Mouse (Mus musculus): ENCODE measurements at regions not wholly inside any gene's neighbourhood (a gene's known extent, or its start where the extent isn't known, plus 50 kb on each side); places are given as distances from the start of the nearest gene placed in this dataset.
"Not testable (repeated sequence)": the region's sequence is repeated elsewhere in the genome, so short reads cannot be mapped to it uniquely, and the experiment has no call there.

DNA sequence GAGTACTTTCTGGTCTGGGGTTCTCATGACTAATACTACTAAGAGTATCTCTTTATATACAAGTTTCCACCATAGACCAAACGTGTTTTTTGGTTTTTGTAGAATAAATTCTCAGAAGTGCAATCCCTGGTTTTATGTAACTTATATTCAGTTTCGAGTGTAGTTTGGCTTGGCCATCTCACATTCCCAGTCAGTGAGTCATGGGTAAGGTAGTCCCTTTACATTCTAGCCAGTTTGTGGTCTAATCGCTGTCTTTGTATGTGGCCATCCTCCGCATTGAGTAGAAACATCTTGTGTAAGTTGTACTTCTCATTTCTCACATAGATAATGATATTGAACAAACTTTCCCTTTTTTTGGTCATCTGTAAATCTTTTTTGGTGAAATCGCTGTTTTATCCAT lies 88.3 kb downstream of the Anxa5 start:
- no peak for DNase-seq (ENCODE audit: low spot score in 2 of 2)

DNA sequence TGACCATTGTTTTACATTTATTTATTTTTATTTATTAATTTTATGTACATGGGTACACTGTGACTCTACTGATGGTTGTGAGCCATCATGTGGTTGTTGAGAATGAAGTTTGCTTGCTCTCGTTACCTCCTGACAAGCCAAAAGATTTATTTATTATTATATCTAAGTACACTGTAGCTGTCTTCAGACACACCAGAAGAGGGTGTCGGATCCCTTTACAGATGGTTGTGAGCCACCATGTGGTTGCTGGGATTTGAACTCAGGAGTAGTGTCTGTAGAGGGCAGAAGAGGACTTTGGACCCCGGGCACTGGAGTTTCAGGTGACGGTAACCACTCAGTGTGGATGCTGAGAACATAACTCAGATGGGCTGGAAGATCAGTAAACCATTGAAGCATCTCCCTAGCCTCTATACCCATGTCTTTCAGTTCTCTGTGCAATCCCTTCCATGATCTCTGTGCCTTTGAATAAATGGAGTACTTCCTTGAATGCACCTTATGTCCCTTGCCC lies 92.2 kb downstream of the Anxa5 start:
- DNase-seq (ENCODE audit: low spot score in 2 of 2): no peak

DNA sequence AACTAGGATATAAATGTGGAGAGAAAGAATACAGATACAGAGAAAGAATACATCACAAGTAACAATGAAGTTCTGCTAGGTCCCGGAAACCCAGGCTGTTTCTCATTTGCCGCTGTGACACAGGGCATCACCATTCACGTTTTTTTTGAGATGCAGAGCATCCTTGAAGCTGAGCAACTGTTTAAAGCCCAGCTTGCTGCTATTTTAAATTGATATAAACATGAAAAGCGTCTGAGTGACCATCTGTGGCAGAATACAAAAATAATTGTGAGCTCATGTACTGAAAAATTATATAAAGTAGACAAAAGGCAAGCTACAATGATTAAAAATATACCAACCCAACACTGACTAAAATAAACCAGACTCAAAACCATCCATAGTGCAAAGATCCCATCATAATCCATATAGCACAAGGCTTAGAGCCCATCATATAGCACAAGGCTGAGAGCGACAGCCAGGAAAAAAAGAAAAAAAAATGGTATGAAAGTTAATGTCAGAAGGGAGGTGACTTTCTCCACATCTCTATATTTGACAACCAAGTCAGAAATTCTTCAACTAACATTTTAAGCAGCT lies 94.0 kb downstream of the Anxa5 start:
- DNase-seq (ENCODE audit: low spot score in 2 of 2): no peak

DNA sequence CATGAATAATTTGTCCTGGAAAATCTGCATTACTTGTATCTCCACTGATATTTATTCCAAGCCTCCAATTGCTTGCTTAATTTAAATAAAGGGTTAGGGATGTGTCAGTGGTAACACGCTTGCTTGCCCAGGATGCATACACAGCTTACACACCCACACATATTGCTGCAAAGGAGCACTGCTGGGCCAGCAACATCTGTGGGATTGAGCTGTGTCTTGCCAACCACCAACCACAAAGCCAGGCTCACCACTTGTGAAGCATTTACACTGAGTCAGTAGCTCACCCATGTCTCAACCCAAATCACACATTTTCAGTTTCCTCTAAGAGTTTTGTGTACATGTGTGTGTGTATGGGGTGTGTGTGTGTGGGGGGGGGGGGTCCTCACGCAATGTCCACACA lies 100.0 kb downstream of the Anxa5 start:
- DNase-seq (ENCODE audit: low spot score in 2 of 2): no peak

DNA sequence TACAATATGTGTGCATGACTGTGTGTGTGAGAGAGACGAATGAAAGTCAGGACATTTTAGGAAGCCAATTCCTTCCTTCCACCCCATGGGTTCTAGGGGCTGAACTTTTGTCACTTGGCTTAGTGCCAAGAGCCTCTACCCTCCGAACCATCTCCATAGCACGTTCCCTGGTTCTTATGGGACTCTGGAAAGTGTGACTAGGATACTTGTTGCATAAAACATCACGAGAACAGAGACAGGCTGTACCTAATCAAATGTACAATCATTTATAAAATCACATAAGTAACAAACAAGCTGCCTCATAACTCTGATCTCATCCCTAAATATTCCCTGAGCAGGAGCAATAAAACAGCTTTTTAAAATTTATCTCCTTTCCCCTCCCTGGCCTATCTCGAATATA lies 100.8 kb downstream of the Anxa5 start:
- DNase-seq (ENCODE audit: low spot score in 2 of 2): no peak

DNA sequence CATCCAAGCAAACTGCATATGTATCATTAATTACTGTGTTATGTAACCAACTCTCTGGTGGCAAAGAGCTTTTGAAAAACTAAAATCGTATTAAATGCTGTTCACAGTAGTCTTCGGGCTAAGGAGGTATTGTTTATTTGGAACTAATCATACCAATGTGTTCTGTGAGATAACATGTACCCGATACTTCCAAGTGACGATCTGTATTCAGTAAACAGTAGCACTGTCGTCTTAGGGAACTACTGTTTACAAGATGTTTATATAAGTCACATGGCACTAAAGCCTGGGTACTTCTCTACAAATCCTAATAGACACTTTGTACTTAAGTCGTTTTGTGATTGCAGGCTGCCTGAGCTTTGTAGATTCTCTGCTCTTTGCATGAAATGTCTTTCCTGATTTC lies 114.8 kb downstream of the Anxa5 start:
- DNase-seq (ENCODE audit: low spot score in 2 of 2): no peak

DNA sequence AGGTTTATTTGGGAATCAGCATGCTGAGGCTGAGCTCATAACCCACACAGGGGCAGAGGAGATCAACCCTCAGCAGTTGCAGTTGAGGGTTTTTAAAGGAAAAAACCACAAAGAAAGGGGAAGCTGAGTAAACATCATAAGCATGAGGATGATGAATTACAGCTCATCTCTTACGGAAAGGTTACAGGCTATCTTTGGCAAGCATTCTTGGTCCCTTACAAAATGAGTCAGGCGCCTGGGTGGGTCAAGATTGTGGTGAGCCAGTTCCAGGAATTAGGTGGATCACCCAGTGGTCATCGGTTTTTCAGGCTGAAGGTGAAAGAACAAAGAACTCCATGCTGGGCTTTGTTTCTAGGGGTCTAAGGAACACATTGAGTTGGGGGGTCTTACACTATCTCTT lies 121.5 kb downstream of the Anxa5 start:
- DNase-seq (ENCODE audit: low spot score in 2 of 2): not testable (repeated sequence)

DNA sequence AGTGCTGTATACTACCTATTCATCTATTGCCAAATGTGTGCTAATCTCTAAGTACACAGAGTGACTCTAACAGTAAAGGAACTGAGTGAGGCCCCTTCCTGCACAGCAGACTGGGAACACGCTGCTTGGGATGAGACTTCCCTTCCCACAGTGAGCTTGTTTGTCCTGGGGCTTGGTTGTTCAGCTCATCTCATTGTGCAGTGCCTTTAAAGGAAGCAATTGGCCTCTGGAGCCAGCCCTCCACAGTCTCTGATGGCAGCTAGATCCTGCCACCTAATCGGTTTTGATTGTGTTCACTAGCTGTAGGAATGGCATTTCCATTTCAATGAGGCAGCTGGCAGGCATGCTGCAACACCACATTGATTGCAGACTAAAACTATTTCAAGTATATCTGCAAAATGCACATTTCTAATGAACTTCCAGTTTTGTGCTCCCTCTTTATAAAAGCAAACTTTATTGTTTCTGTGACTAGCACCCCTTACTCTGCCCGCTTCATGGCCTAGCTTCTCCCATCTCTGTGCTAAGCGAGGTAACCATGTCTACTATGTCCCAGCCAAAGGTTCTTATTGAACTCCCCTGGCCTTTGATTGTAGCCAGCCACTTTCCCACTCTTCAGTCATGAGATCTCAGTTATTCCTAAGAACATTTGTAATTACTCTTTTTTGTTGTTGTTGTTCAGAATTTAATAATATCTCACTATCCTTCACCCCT lies 123.5 kb downstream of the Anxa5 start:
- DNase-seq (ENCODE audit: low spot score in 2 of 2): no peak

DNA sequence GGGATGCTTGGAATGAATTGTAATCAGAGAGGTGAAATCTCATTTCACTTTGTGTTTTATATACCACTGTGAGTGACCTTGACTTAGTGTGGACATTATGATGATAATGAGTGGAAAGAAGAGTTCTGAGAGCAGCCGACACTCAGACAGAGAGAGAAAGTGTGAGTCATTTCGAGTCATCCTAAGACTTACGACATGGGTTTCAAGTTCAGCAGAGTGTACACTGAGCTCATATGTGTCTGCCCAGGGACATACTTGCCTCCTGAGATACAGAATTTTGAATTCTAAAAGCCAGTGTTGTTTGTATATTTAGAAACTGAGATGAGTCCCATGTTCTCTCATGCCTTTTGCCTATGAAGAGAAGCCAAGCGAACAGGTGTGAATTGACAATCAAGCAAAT lies 126.6 kb downstream of the Anxa5 start:
- no peak for DNase-seq (ENCODE audit: low spot score in 2 of 2)

DNA sequence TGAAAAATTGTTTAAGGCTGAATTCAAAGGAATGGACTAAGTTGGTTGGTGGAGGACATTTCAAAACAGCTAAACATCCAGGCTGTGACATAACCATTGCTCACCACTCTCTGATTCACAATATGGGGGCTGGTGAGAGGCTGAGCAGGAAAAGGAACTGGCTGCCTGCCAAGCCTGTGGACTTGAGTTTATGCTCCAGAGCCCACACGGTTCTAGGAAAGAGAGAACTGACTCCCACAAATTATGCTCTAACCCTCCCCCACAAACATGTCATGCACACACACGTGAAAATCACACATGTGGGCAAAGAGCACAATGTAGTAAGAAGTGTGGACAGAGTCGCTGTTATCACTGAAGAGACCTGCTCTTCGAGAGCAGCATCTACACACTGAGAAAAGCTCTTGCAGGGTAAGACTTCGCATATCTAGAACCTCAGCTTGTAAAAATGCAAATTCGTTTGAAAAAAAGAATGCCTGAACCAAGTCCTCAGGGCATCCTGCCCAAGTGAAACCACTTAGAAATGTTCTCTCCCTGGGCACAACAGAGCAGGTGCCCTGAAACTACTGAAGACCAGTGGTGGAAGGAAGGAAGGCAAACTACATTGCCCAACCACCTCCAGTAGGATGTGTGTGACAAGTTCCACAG lies 118.9 kb upstream of the Qrfpr start:
- peak; percentile 29 to 57 for DNase-seq (ENCODE audit: low spot score in 2 of 2)

DNA sequence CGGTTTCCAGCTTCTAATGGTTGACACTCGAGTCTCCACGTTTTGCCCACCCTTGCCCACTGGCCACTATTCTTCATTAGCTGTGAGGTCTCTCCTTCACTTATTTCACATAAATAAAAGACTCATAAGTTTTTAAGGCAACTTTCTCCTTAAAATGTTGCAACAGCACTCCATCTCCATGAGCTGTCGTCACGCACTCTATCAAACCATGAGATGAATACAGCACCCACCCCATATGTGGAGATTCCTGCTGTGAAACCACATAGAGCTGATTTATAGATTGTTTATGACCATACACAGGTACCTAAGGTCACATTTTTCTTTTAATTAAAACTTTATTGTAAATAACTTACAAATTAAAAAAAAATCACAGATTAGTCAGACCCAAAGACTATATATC lies 117.5 kb upstream of the Qrfpr start:
- no peak for DNase-seq (ENCODE audit: low spot score in 2 of 2)

DNA sequence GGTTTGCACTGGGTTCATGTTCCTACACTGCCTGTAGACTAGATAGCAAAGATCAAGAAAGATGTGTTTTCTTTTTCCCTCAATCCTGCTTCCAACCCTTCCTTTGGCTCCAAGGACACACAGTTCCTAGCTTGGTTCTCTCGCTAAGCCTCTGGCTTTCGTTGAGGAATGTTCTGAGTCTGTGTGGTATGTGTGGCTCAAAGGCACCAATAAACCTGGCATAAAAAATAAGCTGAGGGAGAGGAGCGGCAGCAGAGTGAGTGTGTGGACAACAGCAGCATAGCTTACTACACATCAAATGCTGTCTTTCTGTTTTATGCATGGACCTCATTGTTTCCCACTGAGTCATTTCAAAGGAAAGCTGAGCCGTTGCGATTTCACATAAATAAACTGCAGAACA lies 112.2 kb upstream of the Qrfpr start:
- DNase-seq (ENCODE audit: low spot score in 2 of 2): no peak

DNA sequence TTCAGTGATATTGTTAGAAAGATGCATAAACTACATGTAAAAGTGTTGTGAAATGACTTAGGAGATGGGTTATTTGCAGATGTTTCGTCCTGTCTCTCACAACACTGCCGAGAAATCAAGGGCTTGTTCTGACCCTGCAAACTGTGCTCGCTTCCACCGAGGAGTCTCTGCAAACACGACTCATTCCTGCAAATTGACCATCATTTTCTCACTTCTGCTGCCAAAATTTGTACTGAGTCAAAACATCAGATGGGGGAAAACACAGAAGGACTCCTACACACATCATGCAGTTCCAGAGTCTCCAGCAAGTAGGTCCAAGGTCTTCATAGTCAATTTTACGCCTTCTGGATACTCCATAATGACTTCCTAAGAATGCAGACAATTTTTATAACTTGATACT lies 109.9 kb upstream of the Qrfpr start:
- DNase-seq (ENCODE audit: low spot score in 2 of 2): no peak

DNA sequence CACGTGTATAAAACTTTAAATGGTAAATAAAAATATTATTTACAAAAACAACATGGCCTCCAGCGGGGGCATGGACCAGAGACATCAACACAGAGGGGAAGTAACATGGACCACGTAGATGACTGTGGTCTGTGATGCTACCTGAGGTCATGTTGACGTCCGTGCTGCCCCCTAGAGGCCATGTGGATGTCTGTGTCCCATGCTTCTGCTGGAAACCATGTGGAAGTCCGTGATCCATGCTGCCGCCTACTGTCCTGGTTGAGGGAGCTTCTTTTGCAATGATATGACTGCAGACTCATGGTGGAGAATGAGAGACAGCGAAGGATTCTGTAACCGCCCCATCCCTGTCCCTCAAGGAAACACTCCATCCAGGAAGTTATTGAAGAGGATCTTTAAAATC lies 108.5 kb upstream of the Qrfpr start:
- no peak for DNase-seq (ENCODE audit: low spot score in 2 of 2)

DNA sequence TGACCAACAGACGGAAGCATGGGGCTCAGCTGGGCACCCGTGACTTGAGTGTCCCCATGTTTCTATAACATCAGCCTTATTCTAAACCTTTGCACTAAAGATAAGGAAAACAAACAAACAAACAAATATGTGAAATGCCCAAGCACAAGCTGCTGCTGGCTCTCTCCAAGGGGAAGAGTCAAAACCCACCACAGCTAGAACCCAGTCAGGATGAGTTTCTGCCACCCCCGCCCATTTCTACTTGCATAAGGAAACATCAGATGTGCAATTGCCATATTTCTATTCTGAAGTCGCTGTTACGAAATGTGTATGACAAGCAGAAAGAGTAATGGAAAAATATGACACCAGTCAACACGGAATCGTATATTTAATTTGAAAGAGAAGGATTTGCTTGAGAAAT lies 107.5 kb upstream of the Qrfpr start:
- DNase-seq (ENCODE audit: low spot score in 2 of 2): no peak

DNA sequence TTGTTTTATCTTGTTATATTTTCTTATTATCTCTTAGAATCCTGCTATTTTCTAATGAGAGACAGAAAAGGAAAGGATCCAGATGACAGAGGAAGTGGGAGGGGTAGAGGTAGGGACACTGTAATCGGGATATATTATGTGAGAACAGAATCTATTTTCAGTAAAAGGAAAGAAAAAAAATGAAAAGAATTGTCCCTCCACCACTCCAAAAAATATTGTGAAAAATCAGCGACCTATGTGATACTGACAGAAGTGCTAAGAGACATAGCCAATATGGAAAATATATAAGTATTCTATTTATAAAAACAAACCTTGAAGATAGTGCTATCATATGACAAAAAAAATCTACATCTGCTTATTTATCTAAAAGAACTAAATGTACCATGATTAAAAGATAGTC lies 106.8 kb upstream of the Qrfpr start:
- no peak for DNase-seq (ENCODE audit: low spot score in 2 of 2)

DNA sequence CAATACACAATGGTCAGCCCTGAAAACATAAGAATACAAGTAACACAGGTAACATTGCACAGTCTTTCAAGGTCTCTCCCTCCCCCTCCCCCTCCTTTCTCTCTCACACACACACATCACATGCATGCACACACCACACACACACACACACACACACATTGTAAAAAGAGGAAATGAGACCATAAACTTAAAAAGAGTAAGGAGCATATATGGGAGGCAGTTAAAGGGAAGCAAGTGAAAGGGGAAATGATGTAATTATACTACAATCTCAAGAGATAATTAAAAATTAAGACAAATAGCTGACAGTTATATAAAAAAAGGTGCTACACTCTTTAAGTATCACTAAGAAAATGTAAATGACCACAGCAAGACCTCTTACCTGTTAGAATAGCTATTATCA lies 96.5 kb upstream of the Qrfpr start:
- DNase-seq (ENCODE audit: low spot score in 2 of 2): no peak

DNA sequence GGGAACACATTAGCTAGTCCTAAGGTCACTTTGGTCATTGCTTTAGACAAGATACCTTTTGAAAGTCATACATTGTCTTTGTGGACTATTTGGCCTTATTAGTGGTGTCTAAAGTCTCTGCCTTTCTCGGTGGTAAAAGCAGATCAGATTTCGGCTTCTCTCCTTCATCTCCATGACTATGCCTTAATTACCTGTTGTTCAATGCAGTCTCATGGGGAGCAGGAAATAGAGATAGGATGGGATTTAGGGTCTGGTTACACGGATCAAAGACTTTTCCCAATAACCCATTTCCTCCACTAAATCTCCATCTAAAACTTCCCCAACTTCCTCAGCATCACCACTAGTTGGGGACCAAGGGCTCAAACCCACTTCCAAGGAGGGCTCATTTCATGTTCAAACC lies 89.2 kb upstream of the Qrfpr start:
- no peak for DNase-seq (ENCODE audit: low spot score in 2 of 2)

DNA sequence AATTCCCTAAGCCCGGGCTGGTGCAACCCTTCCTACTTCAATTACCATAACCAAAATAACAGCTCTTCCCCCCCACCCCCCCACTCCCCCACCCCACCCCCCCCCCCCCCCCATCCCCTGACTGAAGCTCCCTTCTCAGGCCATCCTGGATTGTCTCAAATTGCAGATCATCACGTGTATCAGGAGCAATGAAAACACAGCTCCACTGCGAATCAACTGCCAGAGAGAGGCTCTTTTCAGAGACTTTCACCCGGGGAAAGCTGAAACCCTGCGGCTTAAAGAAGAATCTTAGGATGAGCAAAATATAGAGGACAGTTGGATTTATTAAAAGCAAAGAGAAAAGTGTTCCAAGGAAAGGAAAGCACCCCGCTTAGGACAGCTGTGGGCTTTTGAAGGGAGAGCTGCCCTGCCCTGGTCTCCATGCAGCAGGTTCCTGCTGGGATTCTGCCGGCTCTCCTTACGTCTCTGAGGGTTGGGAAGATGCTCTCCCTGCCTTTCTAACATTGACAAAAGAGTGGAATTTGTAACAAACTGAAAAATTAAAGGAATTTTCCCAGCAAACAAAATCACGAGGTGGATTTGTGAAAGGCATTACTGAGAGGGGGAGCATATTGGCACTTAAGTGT lies 88.6 kb upstream of the Qrfpr start:
- DNase-seq (ENCODE audit: low spot score in 2 of 2): no peak

DNA sequence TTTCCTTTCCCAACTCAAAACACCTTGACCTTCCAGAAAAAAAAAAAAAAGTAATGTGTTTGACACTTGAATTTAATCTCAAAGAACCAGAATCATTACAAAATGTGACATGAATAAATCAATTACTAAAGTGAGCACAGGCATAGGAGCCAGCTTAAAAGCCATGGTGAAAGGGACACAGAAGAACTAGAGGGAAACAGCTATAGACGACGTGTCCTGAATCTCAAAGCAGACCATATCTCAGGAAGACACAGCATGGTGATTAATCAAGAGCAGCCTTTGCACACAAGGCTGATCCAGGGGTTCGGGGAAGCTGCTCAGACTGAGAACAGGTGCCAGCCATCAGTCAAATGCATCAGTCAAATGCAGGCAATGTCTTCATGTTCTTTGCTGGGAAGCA lies 74.7 kb upstream of the Qrfpr start:
- no peak for DNase-seq (ENCODE audit: low spot score in 2 of 2)

DNA sequence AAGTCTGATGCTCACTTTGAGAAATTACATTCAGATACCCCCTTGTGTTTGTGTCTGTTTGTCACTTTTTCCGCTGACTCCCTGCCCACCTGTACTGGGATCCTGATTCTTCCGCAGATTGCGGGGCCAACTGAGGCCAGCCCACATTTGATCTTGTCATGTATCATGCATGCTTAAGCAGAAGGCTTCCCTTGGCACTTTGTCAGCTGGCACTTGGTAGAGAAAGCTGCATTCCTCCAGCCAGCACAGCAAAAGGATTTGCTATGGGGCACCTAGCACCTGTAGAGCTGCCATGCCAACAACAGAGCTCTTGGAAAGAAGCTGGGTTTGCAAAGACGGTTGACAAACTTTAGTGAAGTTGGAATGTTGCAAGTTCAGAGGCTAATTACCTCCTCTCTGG lies 69.9 kb upstream of the Qrfpr start:
- DNase-seq (ENCODE audit: low spot score in 2 of 2): no peak

DNA sequence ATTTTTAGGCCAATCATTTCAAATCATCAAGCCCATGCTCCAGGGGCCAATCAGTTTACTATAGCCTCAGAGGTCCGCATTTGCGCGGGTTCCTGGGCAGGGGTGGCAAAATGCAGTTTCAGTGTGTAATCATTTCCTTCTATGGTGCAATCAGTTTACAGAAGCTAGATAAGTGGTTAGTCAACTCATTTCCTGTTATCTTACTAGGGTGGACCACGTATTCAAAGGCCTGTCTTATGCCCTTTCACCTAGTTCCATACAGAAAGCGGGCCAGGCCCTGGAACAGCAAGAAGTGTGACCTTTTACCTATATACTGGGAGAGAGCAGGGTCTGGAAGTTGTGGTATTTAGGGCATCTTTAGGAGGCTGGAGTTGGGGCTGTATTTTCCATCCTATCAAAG lies 62.0 kb upstream of the Qrfpr start:
- DNase-seq (ENCODE audit: low spot score in 2 of 2): no peak

DNA sequence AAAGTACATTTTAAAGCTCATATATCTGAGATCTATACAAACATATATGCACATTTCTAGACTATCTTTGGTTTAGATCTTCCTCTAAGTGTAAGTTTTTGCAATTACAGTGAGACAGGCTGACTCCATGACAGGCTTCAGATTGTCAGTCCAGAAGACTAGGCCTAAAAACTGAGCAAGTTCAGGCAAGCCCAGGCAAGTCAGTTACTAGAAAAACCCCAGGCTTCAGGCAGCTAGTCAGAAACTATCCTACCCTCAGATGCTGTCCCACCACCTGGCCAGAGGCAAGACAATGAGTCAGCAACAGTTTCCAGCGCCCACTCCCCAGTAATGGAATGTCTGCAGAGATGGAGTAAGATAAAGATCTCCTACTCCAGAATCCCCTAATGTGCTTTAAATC lies 53.4 kb upstream of the Qrfpr start:
- DNase-seq (ENCODE audit: low spot score in 2 of 2): no peak
